In genomic region chr9:76705786-76706185, GRCm38 (mm10) we compare ENCODE assay signal across 23 mouse cellular contexts.
DNase-seq lines count a peak whose midpoint lies in the region; ATAC-seq and TF ChIP-seq lines count a peak whose summit lies in the region.
"Had no signal": no experiment of that assay in that cellular context is flagged by ENCODE, and none has a peak within 500 bp of the region (broad histone marks: within the 10 kb centered on the region; RNA-seq: fewer than 3 reads in every experiment).

No protein-coding gene starts in this region.

- no peak overlapping the region for H3K27ac ChIP-seq in embryonic facial prominence, embryonic 14.5 days (replicated peaks; ENCODE audit: low read depth, low read length)
- H3K27ac ChIP-seq in embryonic facial prominence, embryonic 10.5 days (replicated peaks), result no peak overlapping the region
- peak overlapping the region; percentile 52 for H3K27ac ChIP-seq in layer of hippocampus, adult 2 months
- no peak overlapping the region for H3K27ac ChIP-seq in midbrain, postnatal 0 days (ENCODE audit: low read depth, low read length)
- H3K27ac ChIP-seq in midbrain, embryonic 15.5 days, result no peak overlapping the region
- H3K27ac ChIP-seq in forebrain, embryonic 16.5 days (ENCODE audit: low read length), result no peak overlapping the region
- H3K27ac ChIP-seq: embryonic facial prominence, embryonic 12.5 days; heart, adult 2 months; hindbrain, embryonic 14.5 days; limb, embryonic 13.5 days; liver, embryonic 14.5 days; midbrain, embryonic 13.5 days; neural tube, embryonic 15.5 days had no signal

- H3K4me3 ChIP-seq in embryonic facial prominence, embryonic 14.5 days (ENCODE audit: low read depth, low read length), result no peak overlapping the region
- H3K4me3 ChIP-seq in embryonic facial prominence, embryonic 10.5 days, result no peak overlapping the region
- no peak overlapping the region for H3K4me3 ChIP-seq in layer of hippocampus, adult 2 months
- no peak overlapping the region for H3K4me3 ChIP-seq in midbrain, postnatal 0 days (ENCODE audit: low read depth, low read length)
- no peak overlapping the region for H3K4me3 ChIP-seq in midbrain, embryonic 15.5 days
- H3K4me3 ChIP-seq in forebrain, embryonic 16.5 days (replicated peaks; ENCODE audit: low read length), result no peak overlapping the region
- H3K4me3 ChIP-seq: embryonic facial prominence, embryonic 12.5 days; heart, adult 2 months; limb, embryonic 13.5 days; midbrain, embryonic 13.5 days; neural tube, embryonic 15.5 days had no signal

- peak; percentile 62 for DNase-seq in embryonic facial prominence, embryonic 14.5 days (ENCODE audit: low spot score)
- no peak for DNase-seq in embryonic facial prominence, embryonic 10.5 days (ENCODE audit: low spot score)
- peak; percentile 39 to 58 for DNase-seq in layer of hippocampus, adult 2 months (ENCODE audit: low spot score in 2 of 2)
- DNase-seq in layer of hippocampus, postnatal 25 days (ENCODE audit: extremely low spot score in 1 of 2, low spot score in 1 of 2), result no peak
- DNase-seq in midbrain, postnatal 0 days (ENCODE audit: low spot score), result peak; percentile 3
- DNase-seq in right cerebral cortex, postnatal 36 days (ENCODE audit: low spot score in 2 of 2), result no peak
- DNase-seq: adrenal gland, adult 2 months; cerebellum, adult 9-11 months; gastrocnemius, postnatal 14 days; heart, adult 2 months; heart, postnatal 36 days; kidney, postnatal 36 days; right cerebral cortex, postnatal 14 days had no signal

- WGBS in embryonic facial prominence, embryonic 14.5 days, result 72% methylated on average over 5 of the region's 5 CpGs
- WGBS in embryonic facial prominence, embryonic 10.5 days, result 88% methylated on average over 5 of the region's 5 CpGs
- WGBS in midbrain, postnatal 0 days, result 78% methylated on average over 5 of the region's 5 CpGs
- WGBS in midbrain, embryonic 15.5 days, result 79% methylated on average over 5 of the region's 5 CpGs
- 78% methylated on average over 5 of the region's 5 CpGs for whole genome bisulfite sequencing in forebrain, embryonic 16.5 days

- no peaks in the 10 kb centered on the region for H3K27me3 ChIP-seq in embryonic facial prominence, embryonic 14.5 days (replicated peaks; ENCODE audit: control insufficient read depth, insufficient read depth, low read length)
- no peaks in the 10 kb centered on the region for H3K27me3 ChIP-seq in embryonic facial prominence, embryonic 10.5 days (replicated peaks; ENCODE audit: low read depth, poor library complexity, severe bottlenecking)
- no peaks in the 10 kb centered on the region for H3K27me3 ChIP-seq in midbrain, postnatal 0 days (ENCODE audit: insufficient read depth, low read length)
- H3K27me3 ChIP-seq in midbrain, embryonic 15.5 days (replicated peaks), result no peaks in the 10 kb centered on the region
- no peaks in the 10 kb centered on the region for H3K27me3 ChIP-seq in forebrain, embryonic 16.5 days (replicated peaks; ENCODE audit: control insufficient read depth, insufficient read depth, low read length)
- H3K27me3 ChIP-seq: embryonic facial prominence, embryonic 12.5 days; limb, embryonic 13.5 days; midbrain, embryonic 13.5 days; neural tube, embryonic 15.5 days had no signal

- H3K4me1 ChIP-seq in embryonic facial prominence, embryonic 14.5 days (ENCODE audit: control insufficient read depth, insufficient read depth, low read length), result no peaks in the 10 kb centered on the region
- no peaks in the 10 kb centered on the region for H3K4me1 ChIP-seq in embryonic facial prominence, embryonic 10.5 days
- no peaks in the 10 kb centered on the region for H3K4me1 ChIP-seq in midbrain, postnatal 0 days (ENCODE audit: insufficient read depth, low read length)
- H3K4me1 ChIP-seq in midbrain, embryonic 15.5 days, result no peaks in the 10 kb centered on the region
- H3K4me1 ChIP-seq in forebrain, embryonic 16.5 days (replicated peaks; ENCODE audit: control insufficient read depth, insufficient read depth, low read length), result no peaks in the 10 kb centered on the region
- H3K4me1 ChIP-seq: embryonic facial prominence, embryonic 12.5 days; limb, embryonic 13.5 days; midbrain, embryonic 13.5 days; neural tube, embryonic 15.5 days had no signal

- H3K9ac ChIP-seq in embryonic facial prominence, embryonic 14.5 days (ENCODE audit: low read depth, low read length), result no peak overlapping the region
- H3K9ac ChIP-seq in midbrain, postnatal 0 days (replicated peaks; ENCODE audit: low read length, poor library complexity, severe bottlenecking), result no peak overlapping the region
- no peak overlapping the region for H3K9ac ChIP-seq in midbrain, embryonic 15.5 days
- H3K9ac ChIP-seq in forebrain, embryonic 16.5 days (replicated peaks; ENCODE audit: low read depth, low read length), result no peak overlapping the region
- H3K9ac ChIP-seq: embryonic facial prominence, embryonic 12.5 days; hindbrain, embryonic 14.5 days; limb, embryonic 13.5 days; liver, embryonic 14.5 days; midbrain, embryonic 13.5 days; neural tube, embryonic 15.5 days had no signal

- no peak for ATAC-seq in embryonic facial prominence, embryonic 14.5 days (ENCODE audit: low read depth)
- ATAC-seq in midbrain, postnatal 0 days (ENCODE audit: low FRiP score), result no peak
- no peak for ATAC-seq in midbrain, embryonic 15.5 days (replicated peaks)
- no peak for ATAC-seq in forebrain, embryonic 16.5 days
- ATAC-seq: forebrain, embryonic 14.5 days; intestine, embryonic 16.5 days; midbrain, embryonic 13.5 days had no signal

- no peaks in the 10 kb centered on the region for H3K9me3 ChIP-seq in embryonic facial prominence, embryonic 14.5 days (ENCODE audit: control insufficient read depth, low read length)
- H3K9me3 ChIP-seq in embryonic facial prominence, embryonic 10.5 days, result no peaks in the 10 kb centered on the region
- no peaks in the 10 kb centered on the region for H3K9me3 ChIP-seq in midbrain, postnatal 0 days (ENCODE audit: low read length)
- no peaks in the 10 kb centered on the region for H3K9me3 ChIP-seq in midbrain, embryonic 15.5 days
- H3K9me3 ChIP-seq in forebrain, embryonic 16.5 days (ENCODE audit: control insufficient read depth, low read length), result no peaks in the 10 kb centered on the region
- H3K9me3 ChIP-seq: embryonic facial prominence, embryonic 12.5 days; limb, embryonic 13.5 days; midbrain, embryonic 13.5 days; neural tube, embryonic 15.5 days had no signal

- no peak for TF ChIP-seq CTCF in layer of hippocampus, adult 2 months (conservative IDR thresholded peaks at IDR 0.05)
- no peak for TF ChIP-seq CTCF in midbrain, postnatal 0 days (IDR thresholded peaks at IDR 0.05)

- no peaks in the 10 kb centered on the region for H3K36me3 ChIP-seq in embryonic facial prominence, embryonic 14.5 days (ENCODE audit: control insufficient read depth, insufficient read depth, low read length)
- no peaks in the 10 kb centered on the region for H3K36me3 ChIP-seq in embryonic facial prominence, embryonic 10.5 days (replicated peaks)
- no peaks in the 10 kb centered on the region for H3K36me3 ChIP-seq in midbrain, postnatal 0 days (ENCODE audit: insufficient read depth, low read length)
- H3K36me3 ChIP-seq in midbrain, embryonic 15.5 days (replicated peaks), result no peaks in the 10 kb centered on the region
- no peaks in the 10 kb centered on the region for H3K36me3 ChIP-seq in forebrain, embryonic 16.5 days (ENCODE audit: control insufficient read depth, insufficient read depth)
- H3K36me3 ChIP-seq: embryonic facial prominence, embryonic 12.5 days; limb, embryonic 13.5 days; midbrain, embryonic 13.5 days; neural tube, embryonic 15.5 days had no signal

- no peak overlapping the region for H3K4me2 ChIP-seq in embryonic facial prominence, embryonic 14.5 days (ENCODE audit: low read depth, low read length)
- no peak overlapping the region for H3K4me2 ChIP-seq in midbrain, postnatal 0 days (ENCODE audit: low read depth, low read length, poor library complexity, severe bottlenecking)
- H3K4me2 ChIP-seq in midbrain, embryonic 15.5 days, result no peak overlapping the region
- no peak overlapping the region for H3K4me2 ChIP-seq in forebrain, embryonic 16.5 days (ENCODE audit: low read length)
- H3K4me2 ChIP-seq: embryonic facial prominence, embryonic 12.5 days; hindbrain, embryonic 14.5 days; limb, embryonic 13.5 days; midbrain, embryonic 13.5 days; neural tube, embryonic 15.5 days had no signal

Comparison
In these comparisons a context has a peak if more than half of its experiments do, and no peak if none do; other contexts are left out.
1. DNase-seq: peak in embryonic facial prominence, embryonic 14.5 days (single experiment), layer of hippocampus, adult 2 months (2 of 2) and midbrain, postnatal 0 days (single experiment); none in embryonic facial prominence, embryonic 10.5 days (single experiment), layer of hippocampus, postnatal 25 days (0 of 2) and right cerebral cortex, postnatal 36 days (0 of 2).